Mouse (Mus musculus): Measurements from ENCODE around the gene Hdac9.

DNA sequence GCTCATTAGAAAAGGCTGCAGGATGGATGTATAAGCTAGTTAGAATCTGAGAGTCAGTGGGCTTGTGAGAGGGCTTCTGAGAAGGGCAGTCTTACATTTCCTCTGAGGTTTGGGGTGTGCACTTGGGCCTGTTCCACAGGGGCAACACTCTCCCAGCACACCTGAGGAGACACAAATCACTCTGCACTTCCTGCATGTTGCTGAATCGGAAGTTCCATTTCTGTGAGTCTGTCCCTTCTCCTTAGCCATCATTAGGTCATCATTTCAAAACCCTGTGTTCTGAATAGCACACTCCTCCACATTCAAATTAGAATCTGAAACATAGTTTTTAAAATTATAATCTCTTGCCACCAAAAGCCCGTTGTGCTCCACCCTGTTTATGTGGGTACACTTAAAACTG is 354.6 kb downstream of the Hdac9 start:
- no peak for TF ChIP-seq CTCF (IDR thresholded peaks at IDR 0.05; ENCODE audit: low read depth, low read length)
- TF ChIP-seq GATA1 (IDR thresholded peaks at IDR 0.05; ENCODE audit: borderline replicate concordance, low read length), result no peak
